Mouse (Mus musculus) cerebellum, adult 9-10 months (tissue): ENCODE data around the gene Trim71.

ENCODE experiments used
- DNase-seq: peaks from one replicate; pipeline ENCODE4 v3.0.0; 2022

Gene Trim71

GRCm38 (mm10) chr9:114563761-114564606 lies at the start of gene Trim71:
Gene Trim71, minus strand, starts transcription at chr9:114564369.
- no peak for DNase-seq

DNA sequence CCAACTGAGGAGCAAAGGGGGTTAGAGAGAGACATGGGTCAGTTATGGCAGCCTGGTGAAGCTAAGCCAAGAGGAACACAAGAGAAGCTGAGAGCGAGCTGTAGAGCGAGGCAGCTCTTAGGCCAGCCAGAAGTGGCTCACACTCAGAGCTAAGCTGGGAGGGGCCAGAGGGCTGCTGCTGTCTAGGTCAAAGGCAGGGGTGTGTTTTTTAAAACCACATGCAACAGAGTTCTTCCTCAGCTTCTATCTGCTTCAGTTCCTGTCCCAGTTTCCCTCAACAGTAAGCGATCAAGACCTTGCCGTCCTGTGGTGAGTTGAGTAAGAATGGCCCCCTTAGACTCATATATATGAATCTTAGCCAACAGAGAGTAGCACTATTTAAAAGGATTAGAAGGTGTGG lies 48.9 kb upstream of the Trim71 start:
- no peak for DNase-seq

- no peak for DNase-seq
Measured at GRCm38 (mm10) chr9:114612566-114612965, 48.4 kb upstream of the Trim71 start.

DNA sequence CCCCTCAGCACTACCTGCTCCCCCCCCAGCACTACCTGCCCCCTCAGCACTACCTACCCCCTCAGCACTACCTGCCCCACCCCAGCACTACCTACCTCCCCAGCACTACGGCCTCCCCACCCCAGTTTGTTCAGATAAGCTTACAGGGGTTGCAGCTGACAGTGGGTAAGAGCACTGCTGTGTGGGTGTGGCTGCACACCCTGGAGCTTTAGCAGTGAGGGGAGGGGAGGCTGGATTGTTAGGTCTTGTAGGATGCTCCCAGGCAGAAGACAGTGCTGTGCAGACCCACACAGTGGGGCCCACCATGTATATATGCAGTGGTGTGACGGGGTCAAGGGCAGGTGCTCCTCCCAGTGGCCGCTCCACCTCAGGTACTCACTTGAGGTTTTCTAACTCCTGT lies 46.1 kb upstream of the Trim71 start:
- no peak for DNase-seq

DNA sequence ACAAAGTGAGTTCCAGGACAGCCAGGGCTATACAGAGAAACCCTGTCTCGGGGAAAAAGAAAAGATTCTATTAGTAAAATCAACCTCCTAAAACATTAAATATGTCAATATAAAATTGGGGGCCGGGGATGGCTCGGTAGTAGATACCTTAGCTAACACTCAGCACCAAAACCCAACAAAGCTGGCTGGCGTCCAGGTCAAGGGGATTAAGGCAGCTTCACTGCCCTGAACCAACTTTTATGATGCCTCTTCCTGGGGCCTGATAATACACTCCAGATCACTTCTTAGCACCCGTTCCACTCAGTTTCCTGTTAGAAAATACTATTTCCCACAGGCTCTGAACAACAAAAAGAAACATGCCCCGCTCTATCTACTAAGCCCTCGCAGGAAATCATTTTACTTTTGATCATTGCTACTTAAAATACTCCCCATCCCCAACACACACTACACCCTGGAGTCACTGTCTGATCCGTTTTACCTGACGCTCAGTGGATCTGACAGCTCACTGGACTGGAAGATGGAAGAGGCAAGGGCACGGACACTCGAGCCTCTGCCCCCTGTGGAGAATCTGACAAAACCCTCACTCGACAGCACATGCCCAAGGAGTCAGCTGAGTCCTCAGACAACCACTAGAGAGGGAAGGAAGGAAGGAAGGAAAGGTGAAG lies 39.8 kb upstream of the Trim71 start:
- peak; percentile 40 for DNase-seq

DNA sequence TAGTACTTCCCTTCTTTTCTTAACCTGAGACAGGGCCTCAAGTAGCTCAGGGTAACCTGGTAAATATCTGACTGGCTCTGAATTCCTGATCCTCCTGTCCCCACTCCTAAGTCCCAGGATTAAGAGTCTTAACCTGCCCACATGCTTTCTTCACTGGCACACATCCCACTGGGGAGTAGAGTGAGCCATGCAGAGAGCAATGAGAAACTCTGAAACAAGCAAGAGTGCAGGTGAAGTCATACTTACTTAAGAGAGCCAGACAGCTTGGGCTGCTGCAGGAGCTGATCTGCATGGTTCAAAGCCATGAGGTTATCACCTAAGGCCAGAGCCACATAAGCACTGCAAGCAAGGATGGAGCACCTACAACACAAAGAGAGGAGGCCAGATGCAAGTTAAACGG lies 36.9 kb upstream of the Trim71 start:
- DNase-seq = no peak

DNA sequence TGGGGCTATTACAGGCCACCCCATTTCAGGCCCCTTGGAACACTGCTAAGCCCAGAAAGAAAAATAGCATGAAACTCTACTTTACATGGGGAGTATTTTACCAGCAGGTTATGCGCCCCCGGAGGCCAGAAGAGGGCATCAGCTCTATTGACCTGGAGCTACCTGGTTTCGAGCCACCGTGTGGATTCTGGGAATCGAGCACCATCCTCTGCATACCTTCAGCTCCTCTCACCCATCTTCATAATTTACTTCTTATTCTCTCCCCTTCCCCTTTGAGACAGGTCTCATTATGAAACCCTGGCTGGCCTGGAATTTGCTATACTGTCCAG lies 20.8 kb upstream of the Trim71 start:
- DNase-seq = no peak

DNA sequence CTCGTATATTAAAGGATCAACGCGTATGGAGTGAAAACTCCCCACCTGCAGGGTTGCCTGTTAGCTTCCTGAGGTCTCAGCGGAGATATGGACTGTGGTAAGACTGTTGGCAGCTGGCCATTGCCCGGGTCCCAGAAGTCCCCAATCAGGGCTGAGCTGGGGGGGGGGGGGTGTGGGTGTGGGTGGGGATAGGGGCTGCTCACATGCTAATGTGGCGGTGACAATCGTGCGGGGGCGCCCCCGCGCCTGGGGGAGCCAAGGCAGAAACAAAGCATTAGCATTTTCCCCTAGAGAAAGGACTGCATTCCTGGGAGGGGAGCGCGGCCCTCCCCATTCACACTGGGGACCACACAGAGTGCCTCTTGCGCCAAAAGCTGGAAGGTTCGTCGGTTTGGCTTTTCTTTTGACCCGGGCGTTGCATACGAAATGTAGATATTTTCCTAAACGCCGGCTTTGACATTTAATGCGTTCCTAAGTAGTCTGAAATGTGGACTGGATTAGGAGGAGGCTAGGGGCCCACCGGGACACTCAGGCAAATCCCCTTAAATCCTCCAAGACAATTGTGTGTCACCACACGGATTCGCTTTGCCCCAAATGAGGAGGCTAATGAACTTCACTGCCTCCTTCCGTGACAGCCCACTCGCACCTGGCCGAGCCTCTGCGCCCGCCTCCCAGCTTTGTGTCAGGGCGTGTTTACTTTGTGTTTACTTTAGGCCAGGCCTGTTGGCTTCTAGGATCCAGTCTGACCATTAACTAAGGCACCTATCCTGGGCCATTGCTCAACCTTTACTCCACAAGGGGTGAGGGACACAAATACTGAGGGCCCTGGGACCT lies 20.2 kb upstream of the Trim71 start:
- no peak for DNase-seq

GRCm38 (mm10) chr9:114583812-114584182 lies 19.6 kb upstream of the Trim71 start:
- DNase-seq = peak; percentile 43

DNA sequence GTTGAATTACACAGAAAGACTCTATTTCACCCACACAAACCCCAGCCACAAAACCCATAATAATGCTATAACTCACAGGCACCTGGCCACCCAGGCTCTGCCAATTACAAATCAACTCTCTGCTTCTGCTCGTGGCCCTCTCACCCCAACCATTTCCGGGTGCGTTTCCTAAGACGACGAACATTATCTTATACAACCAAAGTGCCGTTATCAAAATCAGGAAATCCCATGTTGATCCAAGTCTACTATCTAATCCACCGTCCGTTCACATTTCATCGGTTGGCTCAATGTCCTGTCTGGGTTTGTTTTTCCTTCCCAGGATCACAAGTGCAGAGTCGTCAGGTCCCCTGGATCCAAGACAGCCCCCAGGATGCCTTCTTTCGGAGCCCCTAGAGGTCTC lies 14.5 kb upstream of the Trim71 start:
- DNase-seq = no peak

DNA sequence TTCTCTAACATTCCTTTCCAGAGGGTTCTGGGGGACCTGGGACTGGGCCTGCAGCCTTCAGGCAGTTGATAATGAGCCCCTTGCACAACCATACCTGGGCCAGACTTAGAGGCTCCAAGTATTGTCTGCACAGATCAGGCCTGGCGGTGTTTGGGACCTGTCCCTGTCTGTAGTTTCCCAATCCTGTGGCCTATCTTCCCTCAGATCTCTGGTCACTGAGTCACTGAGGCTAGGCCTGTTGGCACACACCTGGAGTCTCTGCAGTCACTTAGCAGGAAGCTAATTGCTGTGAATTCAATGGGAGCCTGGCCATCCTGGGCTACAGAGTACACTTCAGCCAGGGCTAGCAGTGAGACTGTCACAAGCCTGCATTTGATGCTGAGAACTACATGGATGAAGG lies 11.8 kb upstream of the Trim71 start:
- DNase-seq = no peak

DNA sequence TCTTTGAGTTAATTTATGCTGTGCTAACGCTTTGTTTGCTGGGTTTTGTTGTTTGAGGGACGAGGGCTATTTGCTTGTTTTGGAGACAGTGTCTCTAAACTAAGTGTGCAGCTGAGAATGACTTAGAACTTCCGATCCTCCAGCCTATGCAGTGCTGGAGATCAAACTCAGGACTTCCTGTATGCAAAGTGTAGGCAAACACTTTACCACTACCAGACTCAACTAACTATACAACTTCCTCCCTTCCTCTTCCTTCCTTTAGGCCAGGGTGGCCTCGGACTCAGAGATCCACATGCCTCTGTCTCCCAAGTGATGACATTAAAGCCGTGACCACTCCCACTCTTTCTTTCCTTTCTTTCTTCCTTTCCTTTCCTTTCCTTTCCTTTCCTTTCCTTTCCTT lies 9.4 kb upstream of the Trim71 start:
- no peak for DNase-seq

DNA sequence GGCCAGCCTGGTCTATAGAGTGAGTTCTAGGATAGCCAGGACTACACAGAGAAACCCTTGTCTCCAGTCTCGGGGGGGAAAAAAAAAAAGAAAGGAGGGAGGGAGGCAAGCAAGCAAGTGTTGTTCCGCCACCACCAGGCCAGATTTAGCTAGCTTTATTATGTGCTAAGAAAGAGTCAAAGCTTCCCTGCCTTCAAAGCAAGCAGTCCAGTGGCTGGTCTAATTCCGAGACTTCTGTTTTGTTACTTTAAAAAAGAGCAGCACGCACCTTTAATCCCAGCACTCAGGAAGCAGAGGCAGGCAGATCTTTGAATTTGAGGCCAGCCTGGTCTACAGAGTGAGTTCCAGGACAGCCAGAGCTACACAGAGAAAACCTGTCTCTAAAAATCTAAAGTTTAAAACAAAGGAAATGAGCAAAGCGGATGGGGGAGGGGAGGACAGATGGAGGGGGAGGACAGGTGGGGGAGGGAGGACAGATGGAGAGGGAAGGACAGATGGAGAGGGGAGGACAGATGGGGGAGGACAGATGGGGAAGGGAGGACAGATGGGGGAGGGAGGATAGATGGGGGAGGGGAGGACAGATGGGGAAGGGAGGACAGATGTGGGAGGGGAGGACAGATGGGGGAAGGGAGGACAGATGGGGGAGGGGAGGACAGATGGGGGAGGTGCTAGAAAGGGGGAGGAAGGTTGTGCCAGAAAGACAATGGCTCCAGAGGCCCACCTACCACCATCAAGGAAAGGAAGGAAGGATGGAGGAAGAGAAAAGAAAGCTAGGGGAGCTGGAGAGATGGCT lies 4.7 kb upstream of the Trim71 start:
- DNase-seq = no peak

- no peak for DNase-seq
Measured at GRCm38 (mm10) chr9:114564667-114565066, 498 bp upstream of the Trim71 start.

GRCm38 (mm10) chr9:114562919-114563751 lies 1.0 kb downstream of the Trim71 start:
- no peak for DNase-seq

DNA sequence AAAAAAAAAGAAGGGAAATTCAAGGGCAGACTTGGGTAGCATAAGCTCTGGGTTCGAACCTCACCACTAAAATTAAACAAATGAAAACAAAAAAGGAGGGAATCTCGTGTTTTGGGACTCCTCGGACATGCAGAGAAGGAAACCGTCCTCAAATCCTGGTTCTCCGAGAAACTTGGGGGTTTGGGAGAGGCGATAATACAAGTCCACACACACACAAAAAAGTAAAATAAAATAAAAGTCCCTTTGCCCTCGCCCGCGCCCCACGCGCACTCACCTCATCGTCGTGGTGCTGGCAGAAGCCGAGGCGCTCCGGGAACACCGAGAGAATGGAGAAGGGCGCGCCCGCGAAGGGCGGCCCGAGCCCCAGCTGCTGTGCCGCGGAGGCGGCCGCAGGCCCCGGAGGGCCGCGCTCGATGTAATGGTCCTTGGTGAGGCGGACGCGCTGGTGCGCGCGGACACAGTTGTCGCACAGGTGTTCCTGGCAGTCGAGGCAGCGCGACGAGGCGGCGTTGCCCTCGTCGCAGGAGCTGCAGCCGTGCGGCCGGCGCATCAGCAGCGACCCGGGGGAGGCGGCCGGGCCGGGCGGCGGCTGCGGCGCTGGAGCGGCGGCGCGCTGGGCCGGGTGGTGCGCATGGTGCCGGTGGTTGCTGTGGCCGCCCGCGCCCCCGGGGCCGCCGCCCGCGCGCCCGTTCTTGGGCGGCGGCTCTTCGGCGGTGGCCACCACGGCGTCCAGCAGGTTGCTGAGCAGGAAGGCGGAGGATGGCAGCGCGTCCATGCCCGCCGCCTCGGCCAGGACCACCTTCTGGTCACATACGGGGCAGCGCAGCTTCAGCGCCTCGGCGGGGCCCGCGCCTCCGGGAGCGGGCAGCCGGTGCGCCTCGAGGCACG lies 1.9 kb downstream of the Trim71 start:
- DNase-seq = no peak

DNA sequence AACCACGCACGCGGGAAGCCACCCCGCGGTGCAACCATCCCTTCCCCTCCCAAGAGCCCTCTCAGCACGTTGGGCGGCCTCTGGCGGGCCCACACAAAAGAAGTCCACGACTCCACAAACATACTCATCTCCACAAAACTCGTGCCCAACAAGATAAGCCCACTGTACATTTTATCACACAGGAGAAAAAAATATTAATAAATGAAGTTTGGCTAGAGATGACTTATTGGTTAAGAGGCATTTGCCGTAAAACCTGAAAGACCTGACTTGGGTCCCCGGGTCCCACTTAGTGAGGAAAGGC lies 2.5 kb downstream of the Trim71 start:
- DNase-seq = no peak

- DNase-seq = no peak
Measured at GRCm38 (mm10) chr9:114560771-114561670, 3.1 kb downstream of the Trim71 start.

GRCm38 (mm10) chr9:114560141-114560540 lies 4.0 kb downstream of the Trim71 start:
- DNase-seq = no peak

GRCm38 (mm10) chr9:114557086-114557485 lies 7.1 kb downstream of the Trim71 start:
- no peak for DNase-seq
